Mouse (Mus musculus) heart, embryonic 11.5 days (tissue): ENCODE measurements around the gene Rnf130. TPM values are rescaled to one million over a fixed set of nuclear protein-coding genes. Genes with fewer than 3 reads are reported as not detected.
A peak's percentile ranks its signal among the peaks of the same experiment; 100 is the strongest.

Experiments
- ATAC-seq: fragments of 200-750 bp; cut with Nextera tagmentation; replicated peaks from 2 replicates; pipeline ENCODE4 v1.8.0; 2017; ENCODE audit warnings: moderate library complexity; ENCODE audit not compliant: insufficient number of reproducible peaks, low FRiP score, low TSS enrichment
- H3K27ac ChIP-seq: fragments of 300-500 bp; sonication (generic); 2 replicates; pipeline ENCODE4 v1.5.1; 2014; ENCODE audit warnings: mild to moderate bottlenecking, low read depth, low read length
- H3K27me3 ChIP-seq: fragments of 300-500 bp; sonication (generic); 2 replicates; pipeline ENCODE4 v1.6.1; 2014; ENCODE audit warnings: mild to moderate bottlenecking, low read length, mixed read lengths; ENCODE audit not compliant: control insufficient read depth, insufficient read depth
- H3K36me3 ChIP-seq: fragments of 300-500 bp; sonication (generic); 2 replicates; pipeline ENCODE4 v1.6.1; 2014; ENCODE audit warnings: mild to moderate bottlenecking, low read length, moderate library complexity, mixed read lengths; ENCODE audit not compliant: control insufficient read depth, insufficient read depth
- H3K4me1 ChIP-seq: fragments of 300-500 bp; sonication (generic); 2 replicates; pipeline ENCODE4 v1.6.1; 2014; ENCODE audit warnings: low read length; ENCODE audit not compliant: control insufficient read depth, insufficient read depth
- H3K4me2 ChIP-seq: fragments of 300-500 bp; sonication (generic); 2 replicates; pipeline ENCODE4 v1.6.1; 2014; ENCODE audit warnings: mild to moderate bottlenecking, moderate library complexity
- H3K4me3 ChIP-seq: fragments of 300-500 bp; sonication (generic); 2 replicates; pipeline ENCODE4 v1.5.1; 2014; ENCODE audit warnings: low read depth, low read length
- H3K9ac ChIP-seq: fragments of 300-500 bp; sonication (generic); 2 replicates; pipeline ENCODE4 v1.6.1; 2014; ENCODE audit warnings: mild to moderate bottlenecking, low read depth, low read length, moderate library complexity
- H3K9me3 ChIP-seq: fragments of 300-500 bp; sonication (generic); replicated peaks from 2 replicates; pipeline ENCODE4 v1.6.1; 2016; ENCODE audit warnings: low read length; ENCODE audit not compliant: control insufficient read depth
- WGBS: fragments of 180-500 bp; shearing (Covaris S2); extraction: QIAGEN DNeasy Blood & Tissue Kit; methylation state at CpG from one replicate; pipeline ENCODE4 v1.1.7; 2014; ENCODE audit not compliant: insufficient replicate concordance; 5-methylcytosine and 5-hydroxymethylcytosine counted together
- polyA plus RNA-seq: library from polyadenylated mRNA; unstranded; fragments of >200 nt; fragmentation: Nextera tagmentation; extraction: Ambion mirVana; gene quantifications from 2 replicates; pipeline ENCODE4 v1.2.1, GENCODE M21; 2014

Rnf130 gene
- polyA plus RNA-seq, 1 experiment from 2014 or later = 30.3 TPM

GRCm38 (mm10) chr11:50127781-50128180 is 102.6 kb downstream of the Rnf130 start:
- WGBS = 5% methylated on average over 10 of the region's 10 CpGs
- no peak overlapping the region for H3K9ac ChIP-seq
- peak overlapping the region; percentile 28; the same call in 1 of the 2 replicates for H3K4me3 ChIP-seq

GRCm38 (mm10) chr11:50130811-50131766 is 105.9 kb downstream of the Rnf130 start, which contains the start of gene Tbc1d9b:
Gene Tbc1d9b (plus strand): TSS chr11:50131396.
- Histone ChIP-seq H3K9me3 (no peaks in the 10 kb centered on the region), H3K9ac (peak within 1 kb of the TSS; percentile 98), H3K4me3 (peak within 1 kb of the TSS; percentile 84), H3K27ac (peak within 1 kb of the TSS; percentile 87), H3K4me2 (peak within 1 kb of the TSS; percentile 83), H3K36me3 (peaks cover 3% of the 10 kb centered on the region; the same call in 1 of the 2 replicates), H3K4me1 (peaks cover 11% of the 10 kb centered on the region; the same call in 1 of the 2 replicates), H3K27me3 (no peaks in the 10 kb centered on the region)
- ATAC-seq = peak; percentile 89
- under 1% methylated on average over 73 of the region's 77 CpGs for WGBS

More at GRCm38 (mm10) chr11:50127781-50128180, 102.6 kb downstream of the Rnf130 start:
- H3K36me3 ChIP-seq = no peaks in the 10 kb centered on the region
- no peak for ATAC-seq
- no peak overlapping the region for H3K27ac ChIP-seq
- peak overlapping the region; percentile 60 for H3K4me2 ChIP-seq
- no peaks in the 10 kb centered on the region for H3K27me3 ChIP-seq
- peaks cover 11% of the 10 kb centered on the region; the same call in 1 of the 2 replicates for H3K4me1 ChIP-seq
- H3K9me3 ChIP-seq = no peaks in the 10 kb centered on the region

- Histone ChIP-seq H3K36me3 (peaks cover 3% of the 10 kb centered on the region; the same call in 1 of the 2 replicates), H3K9ac (peak overlapping the region; percentile 98), H3K9me3 (no peaks in the 10 kb centered on the region), H3K4me3 (peak overlapping the region; percentile 84), H3K4me2 (peak overlapping the region; percentile 83), H3K27me3 (no peaks in the 10 kb centered on the region), H3K4me1 (peaks cover 11% of the 10 kb centered on the region; the same call in 1 of the 2 replicates), H3K27ac (peak overlapping the region; percentile 87)
- ATAC-seq = no peak; the same call in 1 of the 2 replicates
- 21% methylated on average over 10 of the region's 10 CpGs for WGBS
These were observed 106.7 kb downstream of the Rnf130 start for GRCm38 (mm10) chr11:50131801-50132201.

- no peak for ATAC-seq
- peak overlapping the region; percentile 98 for H3K9ac ChIP-seq
- H3K4me1 ChIP-seq = peaks cover 11% of the 10 kb centered on the region; the same call in 1 of the 2 replicates
- peaks cover 3% of the 10 kb centered on the region; the same call in 1 of the 2 replicates for H3K36me3 ChIP-seq
- H3K4me3 ChIP-seq = peak overlapping the region; percentile 84
- WGBS = 82% methylated on average over 6 of the region's 6 CpGs
- peak overlapping the region; percentile 83 for H3K4me2 ChIP-seq
- H3K9me3 ChIP-seq = no peaks in the 10 kb centered on the region
- H3K27me3 ChIP-seq = no peaks in the 10 kb centered on the region
- H3K27ac ChIP-seq = no peak overlapping the region
These were observed 107.1 kb downstream of the Rnf130 start for GRCm38 (mm10) chr11:50132265-50132664.

- H3K9me3 ChIP-seq = no peaks in the 10 kb centered on the region
- peaks cover 11% of the 10 kb centered on the region; the same call in 1 of the 2 replicates for H3K4me1 ChIP-seq
- H3K27me3 ChIP-seq = no peaks in the 10 kb centered on the region
- H3K27ac ChIP-seq = no peak overlapping the region
- H3K4me3 ChIP-seq = no peak overlapping the region
- H3K36me3 ChIP-seq = peaks cover 3% of the 10 kb centered on the region; the same call in 1 of the 2 replicates
- H3K9ac ChIP-seq = no peak overlapping the region
- no peak overlapping the region for H3K4me2 ChIP-seq
- ATAC-seq = no peak
- WGBS = 64% methylated on average over 10 of the region's 10 CpGs
These were observed 109.2 kb downstream of the Rnf130 start for GRCm38 (mm10) chr11:50134136-50134859.

GRCm38 (mm10) chr11:50138206-50138822 is 113.2 kb downstream of the Rnf130 start:
- peaks cover 11% of the 10 kb centered on the region for H3K36me3 ChIP-seq
- 45% methylated on average over 10 of the region's 10 CpGs for WGBS
- no peak for ATAC-seq
- H3K27me3 ChIP-seq = no peaks in the 10 kb centered on the region
- no peak overlapping the region for H3K4me2 ChIP-seq
- no peak overlapping the region for H3K9ac ChIP-seq
- no peak overlapping the region for H3K27ac ChIP-seq
- H3K9me3 ChIP-seq = no peaks in the 10 kb centered on the region
- H3K4me3 ChIP-seq = no peak overlapping the region
- no peaks in the 10 kb centered on the region for H3K4me1 ChIP-seq

GRCm38 (mm10) chr11:50139571-50139970 is 114.4 kb downstream of the Rnf130 start:
- peaks cover 11% of the 10 kb centered on the region for H3K36me3 ChIP-seq
- no peaks in the 10 kb centered on the region for H3K9me3 ChIP-seq
- H3K4me2 ChIP-seq = no peak overlapping the region
- no peaks in the 10 kb centered on the region for H3K4me1 ChIP-seq
- no peak for ATAC-seq
- 83% methylated on average over 7 of the region's 7 CpGs for WGBS
- no peak overlapping the region for H3K27ac ChIP-seq
- no peak overlapping the region for H3K9ac ChIP-seq
- H3K4me3 ChIP-seq = no peak overlapping the region
- H3K27me3 ChIP-seq = no peaks in the 10 kb centered on the region

- peaks cover 36% of the 10 kb centered on the region for H3K36me3 ChIP-seq
- no peak overlapping the region for H3K4me2 ChIP-seq
- H3K9ac ChIP-seq = no peak overlapping the region
- H3K4me3 ChIP-seq = no peak overlapping the region
- no peak for ATAC-seq
- H3K27ac ChIP-seq = no peak overlapping the region
- H3K27me3 ChIP-seq = no peaks in the 10 kb centered on the region
- no peaks in the 10 kb centered on the region for H3K9me3 ChIP-seq
- WGBS = 82% methylated on average over 3 of the region's 3 CpGs
- peaks cover 10% of the 10 kb centered on the region for H3K4me1 ChIP-seq
These were observed 120.4 kb downstream of the Rnf130 start for GRCm38 (mm10) chr11:50145529-50145928.
